Mouse (Mus musculus) testis, adult 2 months (tissue): ENCODE measurements around the gene Tsc22d3.
"Not testable (repeated sequence)": the region's sequence is repeated elsewhere in the genome, so short reads cannot be mapped to it uniquely, and the experiment has no call there.

Experiments
- CTCF ChIP-seq: fragments of 200-500 bp; IDR thresholded peaks from 2 replicates; pipeline ENCODE4 v1.5.1; 2012; ENCODE audit warnings: low read depth, mild to moderate bottlenecking, inconsistent platforms, low read length, moderate library complexity; ENCODE audit not compliant: control insufficient read depth, insufficient read depth, insufficient replicate concordance
- POLR2A ChIP-seq: fragments of 200-500 bp; IDR thresholded peaks from 2 replicates; pipeline ENCODE4 v1.6.1; 2012; ENCODE audit warnings: low read depth, mild to moderate bottlenecking, inconsistent platforms, low read length, moderate library complexity; ENCODE audit not compliant: control insufficient read depth

DNA sequence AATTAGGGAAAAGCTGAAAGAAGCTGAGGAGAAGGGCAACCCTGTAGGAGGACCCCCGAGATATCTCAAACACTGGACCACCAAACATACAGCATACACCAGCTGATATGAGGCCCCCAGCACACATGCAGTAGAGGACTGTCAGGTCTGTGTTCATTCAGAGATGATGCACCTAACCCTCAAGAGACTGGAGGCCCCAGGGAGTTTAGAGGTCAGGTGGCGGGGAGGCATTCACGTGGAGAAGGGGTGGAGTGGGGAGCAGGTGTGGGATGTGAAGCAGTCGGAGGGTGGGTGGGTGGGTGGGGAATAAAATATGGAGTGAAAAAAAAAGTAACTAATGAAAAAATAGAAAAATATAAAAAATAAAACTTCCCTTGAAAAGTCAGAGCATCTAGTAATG, 91.7 kb downstream of the Tsc22d3 start:
- not testable (repeated sequence) for TF ChIP-seq POLR2A, CTCF
